Mouse (Mus musculus): ENCODE data around the gene Olfr622. TPM values are rescaled to one million over a fixed set of nuclear protein-coding genes. Genes with fewer than 3 reads are reported as not detected.

The Olfr622 gene
- polyA plus RNA-seq, 1 experiment from 2014 or later: not detected

Other genes with a start within 250 kb of the Olfr622 start
- gene Usp17lc, start 227.6 kb downstream of the Olfr622 start, polyA plus RNA-seq (2015; fragmentation: Nextera tagmentation; extraction: Ambion mirVana): not detected in 2 replicates
- gene Olfr605, start 197.3 kb downstream of the Olfr622 start, polyA plus RNA-seq (2015; fragmentation: Nextera tagmentation; extraction: Ambion mirVana): not detected in 2 replicates
- not detected in 2 replicates for gene Olfr606, start 193.7 kb downstream of the Olfr622 start, polyA plus RNA-seq (2015; fragmentation: Nextera tagmentation; extraction: Ambion mirVana)
- 0.31 and 0.47 TPM in 2 replicates for gene Olfr607, start 178.6 kb downstream of the Olfr622 start, polyA plus RNA-seq (2015; fragmentation: Nextera tagmentation; extraction: Ambion mirVana)
- gene Olfr608, start 172.8 kb downstream of the Olfr622 start, polyA plus RNA-seq (2015; fragmentation: Nextera tagmentation; extraction: Ambion mirVana): 0.52 and 0.59 TPM in 2 replicates
- gene Olfr609, start 144.6 kb downstream of the Olfr622 start, polyA plus RNA-seq (2015; fragmentation: Nextera tagmentation; extraction: Ambion mirVana): 0.04 and 0.19 TPM in 2 replicates
- not detected in 2 replicates for gene Olfr610, start 130.6 kb downstream of the Olfr622 start, polyA plus RNA-seq (2015; fragmentation: Nextera tagmentation; extraction: Ambion mirVana)
- not detected in 2 replicates for gene Olfr611, start 121.9 kb downstream of the Olfr622 start, polyA plus RNA-seq (2015; fragmentation: Nextera tagmentation; extraction: Ambion mirVana)
- not detected in 2 replicates for gene Olfr612, start 100.0 kb downstream of the Olfr622 start, polyA plus RNA-seq (2015; fragmentation: Nextera tagmentation; extraction: Ambion mirVana)
- not detected in 2 replicates for gene Olfr613, start 94.6 kb downstream of the Olfr622 start, polyA plus RNA-seq (2015; fragmentation: Nextera tagmentation; extraction: Ambion mirVana)
- gene Olfr615, start 86.6 kb downstream of the Olfr622 start, polyA plus RNA-seq (2015; fragmentation: Nextera tagmentation; extraction: Ambion mirVana): not detected in 2 replicates
- gene Olfr616, start 73.6 kb downstream of the Olfr622 start, polyA plus RNA-seq (2015; fragmentation: Nextera tagmentation; extraction: Ambion mirVana): not detected in 2 replicates
- not detected in 2 replicates for gene Olfr617, start 69.6 kb downstream of the Olfr622 start, polyA plus RNA-seq (2015; fragmentation: Nextera tagmentation; extraction: Ambion mirVana)
- gene Olfr618, start 52.6 kb downstream of the Olfr622 start, polyA plus RNA-seq (2015; fragmentation: Nextera tagmentation; extraction: Ambion mirVana): not detected in 2 replicates
- gene Olfr619, start 42.1 kb downstream of the Olfr622 start, polyA plus RNA-seq (2015; fragmentation: Nextera tagmentation; extraction: Ambion mirVana): not detected in 2 replicates
- gene Olfr620, start 30.2 kb downstream of the Olfr622 start, polyA plus RNA-seq (2015; fragmentation: Nextera tagmentation; extraction: Ambion mirVana): not detected in 2 replicates
- not detected in 2 replicates for gene Olfr623, start 21.0 kb upstream of the Olfr622 start, polyA plus RNA-seq (2015; fragmentation: Nextera tagmentation; extraction: Ambion mirVana)
- 0.03 TPM in 2 replicates for gene Olfr624, start 28.5 kb upstream of the Olfr622 start, polyA plus RNA-seq (2015; fragmentation: Nextera tagmentation; extraction: Ambion mirVana)
- gene Olfr625-ps1, start 40.0 kb upstream of the Olfr622 start, polyA plus RNA-seq (2015; fragmentation: Nextera tagmentation; extraction: Ambion mirVana): not detected in 2 replicates
- not detected in 2 replicates for gene Olfr243, start 72.0 kb upstream of the Olfr622 start, polyA plus RNA-seq (2015; fragmentation: Nextera tagmentation; extraction: Ambion mirVana)
- gene Olfr628, start 87.7 kb upstream of the Olfr622 start, polyA plus RNA-seq (2015; fragmentation: Nextera tagmentation; extraction: Ambion mirVana): not detected in 2 replicates
- gene Olfr629, start 102.2 kb upstream of the Olfr622 start, polyA plus RNA-seq (2015; fragmentation: Nextera tagmentation; extraction: Ambion mirVana): not detected in 2 replicates
- gene Olfr630, start 114.6 kb upstream of the Olfr622 start, polyA plus RNA-seq (2015; fragmentation: Nextera tagmentation; extraction: Ambion mirVana): not detected in 2 replicates
- gene Olfr69, start 128.9 kb upstream of the Olfr622 start, polyA plus RNA-seq (2015; fragmentation: Nextera tagmentation; extraction: Ambion mirVana): not detected in 2 replicates
- not detected in 2 replicates for gene Olfr68, start 137.0 kb upstream of the Olfr622 start, polyA plus RNA-seq (2015; fragmentation: Nextera tagmentation; extraction: Ambion mirVana)
- gene Olfr67, start 149.1 kb upstream of the Olfr622 start, polyA plus RNA-seq (2015; fragmentation: Nextera tagmentation; extraction: Ambion mirVana): not detected in 2 replicates
- gene Hbb-bt, start 171.3 kb upstream of the Olfr622 start, polyA plus RNA-seq (2015; fragmentation: Nextera tagmentation; extraction: Ambion mirVana): 13,914 and 14,622 TPM in 2 replicates
- gene Hbb-bs, start 185.4 kb upstream of the Olfr622 start, polyA plus RNA-seq (2015; fragmentation: Nextera tagmentation; extraction: Ambion mirVana): 40,231 and 44,289 TPM in 2 replicates
- not detected in 2 replicates for gene Hbb-bh2, start 197.8 kb upstream of the Olfr622 start, polyA plus RNA-seq (2015; fragmentation: Nextera tagmentation; extraction: Ambion mirVana)
- gene Hbb-bh1, start 200.5 kb upstream of the Olfr622 start, polyA plus RNA-seq (2015; fragmentation: Nextera tagmentation; extraction: Ambion mirVana): 7.6 and 12.8 TPM in 2 replicates
- gene Hbb-y, start 210.5 kb upstream of the Olfr622 start, polyA plus RNA-seq (2015; fragmentation: Nextera tagmentation; extraction: Ambion mirVana): 765 and 1,617 TPM in 2 replicates
- not detected in 2 replicates for gene Olfr66, start 243.6 kb upstream of the Olfr622 start, polyA plus RNA-seq (2015; fragmentation: Nextera tagmentation; extraction: Ambion mirVana)